In genomic region chr13:99458658-99459386, GRCm38 (mm10) we compare ENCODE assay signal across 8 mouse cellular contexts. TPM values are rescaled to one million over a fixed set of nuclear protein-coding genes. Genes with fewer than 3 reads are reported as not detected.
DNase-seq lines count a peak whose midpoint lies in the region; ATAC-seq lines count a peak whose summit lies in the region.

No protein-coding gene starts in this region.

- peak overlapping the region; percentile 24; the same call in 1 of the 2 replicates for H3K27ac ChIP-seq in heart, embryonic 16.5 days (ENCODE audit: low read length)
- 0 out of 2 replicates have a peak overlapping the region, but pooled peaks have one; percentile 45 for H3K27ac ChIP-seq in limb, embryonic 12.5 days

- peaks cover 5% of the 10 kb centered on the region; the same call in 1 of the 2 replicates for H3K36me3 ChIP-seq in heart, embryonic 16.5 days (ENCODE audit: control insufficient read depth, insufficient read depth)
- peaks cover 8% of the 10 kb centered on the region; the same call in 1 of the 2 replicates for H3K36me3 ChIP-seq in limb, embryonic 12.5 days

- peaks cover 24% of the 10 kb centered on the region for H3K4me1 ChIP-seq in heart, embryonic 16.5 days (ENCODE audit: control insufficient read depth, insufficient read depth, low read length)
- peaks cover 10% of the 10 kb centered on the region; the same call in 1 of the 2 replicates for H3K4me1 ChIP-seq in limb, embryonic 12.5 days (replicated peaks)

- WGBS in heart, embryonic 16.5 days = 70% methylated on average over 12 of the region's 12 CpGs
- 72% methylated on average over 12 of the region's 12 CpGs for WGBS in limb, embryonic 12.5 days

- no peak for DNase-seq in heart, adult 18-20 months
- DNase-seq in 416B (ENCODE audit: low read depth) = peak; percentile 25
- peak; percentile 71 for DNase-seq in cerebellum, adult 9-10 months
- no peak for DNase-seq in gastrocnemius, postnatal 10 days
- no peak for DNase-seq in frontal cortex, postnatal 25 days (ENCODE audit: low spot score in 2 of 2)

- no peak; the same call in 1 of the 2 replicates for ATAC-seq in heart, embryonic 16.5 days (replicated peaks; ENCODE audit: extremely low read depth, insufficient read depth, low FRiP score)
- ATAC-seq in limb, embryonic 12.5 days (ENCODE audit: insufficient number of reproducible peaks, insufficient read depth, low FRiP score, low TSS enrichment, low read depth) = no peak
- no peak for ATAC-seq in inflammation-experienced regulatory T-cells, adult 6 months

- no peaks in the 10 kb centered on the region for H3K27me3 ChIP-seq in heart, embryonic 16.5 days (ENCODE audit: control insufficient read depth, insufficient read depth, low read length)
- H3K27me3 ChIP-seq in limb, embryonic 12.5 days = no peaks in the 10 kb centered on the region

- no peak overlapping the region for H3K9ac ChIP-seq in heart, embryonic 16.5 days (ENCODE audit: low read length)
- no peak overlapping the region for H3K9ac ChIP-seq in limb, embryonic 12.5 days (replicated peaks)

- no peaks in the 10 kb centered on the region; the same call in 1 of the 2 replicates for H3K9me3 ChIP-seq in heart, embryonic 16.5 days (replicated peaks; ENCODE audit: control insufficient read depth, low read length)
- no peaks in the 10 kb centered on the region for H3K9me3 ChIP-seq in limb, embryonic 12.5 days

- no peak overlapping the region for H3K4me3 ChIP-seq in heart, embryonic 16.5 days (ENCODE audit: low read length)
- no peak overlapping the region for H3K4me3 ChIP-seq in limb, embryonic 12.5 days (replicated peaks)

- H3K4me2 ChIP-seq in heart, embryonic 16.5 days (ENCODE audit: low read depth, low read length) = no peak overlapping the region
- no peak overlapping the region for H3K4me2 ChIP-seq in limb, embryonic 12.5 days

RNA-seq across cellular contexts. Expression of gene Map1b, which starts 57.5 kb away (rescaled TPM):
- polyA plus RNA-seq in heart, embryonic 16.5 days (2015; fragmentation: Nextera tagmentation; extraction: Ambion mirVana) = 88.0 and 88.2 TPM in 2 replicates
- total RNA-seq in heart, adult 18-20 months (2021) = 10 to 100 TPM in 1 of 2 experiments, 1 to 10 TPM in 1; 9.9 to 10.8 TPM
- 118 and 137 TPM in 2 replicates for polyA plus RNA-seq in limb, embryonic 12.5 days (2016; fragmentation: Nextera tagmentation; extraction: Ambion mirVana)
- total RNA-seq in gastrocnemius, postnatal 10 days (2021) = 10 to 100 TPM; 30.9 to 37.7 TPM
- polyA plus RNA-seq in inflammation-experienced regulatory T-cells, adult 6 months (2017; shearing (Covaris generic)) = under 1 TPM in 2 of 3 experiments, not detected in 1; 0.12 to 0.36 TPM

Comparison
In these comparisons a context has a peak if more than half of its experiments do, and no peak if none do; other contexts are left out.
1. DNase-seq: peak in 416B (single experiment) and cerebellum, adult 9-10 months (single experiment); none in heart, adult 18-20 months (0 of 2), gastrocnemius, postnatal 10 days (single experiment) and frontal cortex, postnatal 25 days (0 of 2).
2. RNA of gene Map1b, which starts 57.5 kb away (polyA plus RNA-seq): 118 to 137 TPM in limb, embryonic 12.5 days and 88.0 to 88.2 TPM in heart, embryonic 16.5 days; 0.12 to 0.36 TPM in inflammation-experienced regulatory T-cells, adult 6 months; every median in the first group is over 10 times any median in the second.